Mouse (Mus musculus) R1 (cell line): ENCODE measurements around the gene Tnfrsf25.
A peak's percentile ranks its signal among the peaks of the same experiment; 100 is the strongest.

Experiments
- DNase-seq: peaks from one replicate; pipeline ENCODE4 v3.0.0-alpha.2; 2018; ENCODE audit warnings: low read depth, low spot score

Tnfrsf25 gene

GRCm38 (mm10) chr4:152141521-152142135 lies 25.9 kb downstream of the Tnfrsf25 start:
- DNase-seq = no peak

GRCm38 (mm10) chr4:152143632-152144031 lies 27.9 kb downstream of the Tnfrsf25 start:
- DNase-seq = peak; percentile 65

- DNase-seq = no peak
Observed at GRCm38 (mm10) chr4:152145473-152145872, 29.7 kb downstream of the Tnfrsf25 start.

- DNase-seq = no peak
Observed at GRCm38 (mm10) chr4:152146033-152146827, 30.5 kb downstream of the Tnfrsf25 start.

- no peak for DNase-seq
Observed at GRCm38 (mm10) chr4:152150546-152150945, 34.8 kb downstream of the Tnfrsf25 start.

- no peak for DNase-seq
Observed at GRCm38 (mm10) chr4:152151451-152151965, 35.8 kb downstream of the Tnfrsf25 start.

- peak; percentile 91 for DNase-seq
Observed at GRCm38 (mm10) chr4:152151966-152152544, 36.3 kb downstream of the Tnfrsf25 start, which contains the start of gene Espn. Gene Espn (minus strand): TSS chr4:152152371.

- peak; percentile 90 for DNase-seq
Observed at GRCm38 (mm10) chr4:152153771-152154177, 38.0 kb downstream of the Tnfrsf25 start.

- DNase-seq = no peak
Observed at GRCm38 (mm10) chr4:152155019-152155418, 39.3 kb downstream of the Tnfrsf25 start.

GRCm38 (mm10) chr4:152157779-152158584 lies 42.2 kb downstream of the Tnfrsf25 start:
- DNase-seq = peak; percentile 82

GRCm38 (mm10) chr4:152158585-152159284 lies 43.0 kb downstream of the Tnfrsf25 start, which contains the start of gene Hes2:
Gene Hes2 (plus strand): TSS chr4:152158867.
- DNase-seq = peak; percentile 78

GRCm38 (mm10) chr4:152159285-152159678 lies 43.5 kb downstream of the Tnfrsf25 start:
- peak; percentile 54 for DNase-seq

- no peak for DNase-seq
Observed at GRCm38 (mm10) chr4:152160748-152161147, 45.0 kb downstream of the Tnfrsf25 start.

- no peak for DNase-seq
Observed at GRCm38 (mm10) chr4:152161601-152162000, 45.9 kb downstream of the Tnfrsf25 start.

GRCm38 (mm10) chr4:152162748-152163147 lies 47.0 kb downstream of the Tnfrsf25 start:
- no peak for DNase-seq

GRCm38 (mm10) chr4:152165036-152165931 lies 49.5 kb downstream of the Tnfrsf25 start:
- DNase-seq = peak; percentile 78

- DNase-seq = peak; percentile 10
Observed at GRCm38 (mm10) chr4:152168052-152168451, 52.3 kb downstream of the Tnfrsf25 start.

- DNase-seq = peak; percentile 77
Observed at GRCm38 (mm10) chr4:152169103-152169502, 53.4 kb downstream of the Tnfrsf25 start.
